Mouse (Mus musculus): ENCODE measurements around the gene Pkp4. TPM values are rescaled to one million over a fixed set of nuclear protein-coding genes. Genes with fewer than 3 reads are reported as not detected.

The Pkp4 gene
- polyA plus RNA-seq, 1 experiment = 36.7 TPM

- no peak overlapping the region for H3K4me3 ChIP-seq (ENCODE audit: insufficient read depth, low read length)
- TF ChIP-seq POLR2A (IDR thresholded peaks at IDR 0.05; ENCODE audit: low read depth, low read length) (no peak), CTCF (IDR thresholded peaks at IDR 0.05; ENCODE audit: borderline replicate concordance, insufficient read depth, low read length) (no peak)
- H3K27ac ChIP-seq (ENCODE audit: insufficient read depth, low read length) = no peak overlapping the region
- no peaks in the 10 kb centered on the region for H3K4me1 ChIP-seq (ENCODE audit: control insufficient read depth, insufficient read depth, low read length)
These were observed 141.8 kb downstream of the Pkp4 start for GRCm38 (mm10) chr2:59302430-59302829.

- H3K4me3 ChIP-seq (ENCODE audit: insufficient read depth, low read length) = no peak overlapping the region
- H3K4me1 ChIP-seq (ENCODE audit: control insufficient read depth, insufficient read depth, low read length) = no peaks in the 10 kb centered on the region
- H3K27ac ChIP-seq (ENCODE audit: insufficient read depth, low read length) = no peak overlapping the region
- TF ChIP-seq POLR2A (IDR thresholded peaks at IDR 0.05; ENCODE audit: low read depth, low read length) = no peak
- no peak for TF ChIP-seq CTCF (IDR thresholded peaks at IDR 0.05; ENCODE audit: borderline replicate concordance, insufficient read depth, low read length)
These were observed 142.9 kb downstream of the Pkp4 start for GRCm38 (mm10) chr2:59303530-59304063.

DNA sequence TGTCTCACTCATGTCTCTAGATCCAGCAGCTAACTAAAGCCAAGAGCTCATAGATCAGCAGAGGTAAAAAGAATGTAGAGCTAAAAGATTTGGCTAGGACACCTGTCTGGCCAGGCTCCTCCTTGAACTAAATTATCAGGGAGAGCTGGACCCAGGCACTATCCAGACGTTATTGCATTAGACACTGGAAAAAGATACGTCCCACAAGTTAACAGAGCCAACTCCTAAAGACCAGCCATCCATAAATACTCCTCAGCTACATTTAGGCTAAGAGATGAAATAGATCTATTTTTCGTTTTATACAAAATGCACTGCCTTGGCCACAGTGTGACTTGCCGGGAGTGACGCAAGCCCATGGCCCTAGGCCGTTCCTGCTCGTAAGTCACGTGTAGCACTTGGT, 146.7 kb downstream of the Pkp4 start:
- TF ChIP-seq POLR2A (IDR thresholded peaks at IDR 0.05; ENCODE audit: low read depth, low read length) = no peak
- no peak for TF ChIP-seq CTCF (IDR thresholded peaks at IDR 0.05; ENCODE audit: borderline replicate concordance, insufficient read depth, low read length)
- Histone ChIP-seq H3K4me3 (ENCODE audit: insufficient read depth, low read length) (no peak overlapping the region), H3K27ac (ENCODE audit: insufficient read depth, low read length) (no peak overlapping the region), H3K4me1 (ENCODE audit: control insufficient read depth, insufficient read depth, low read length) (no peaks in the 10 kb centered on the region)

DNA sequence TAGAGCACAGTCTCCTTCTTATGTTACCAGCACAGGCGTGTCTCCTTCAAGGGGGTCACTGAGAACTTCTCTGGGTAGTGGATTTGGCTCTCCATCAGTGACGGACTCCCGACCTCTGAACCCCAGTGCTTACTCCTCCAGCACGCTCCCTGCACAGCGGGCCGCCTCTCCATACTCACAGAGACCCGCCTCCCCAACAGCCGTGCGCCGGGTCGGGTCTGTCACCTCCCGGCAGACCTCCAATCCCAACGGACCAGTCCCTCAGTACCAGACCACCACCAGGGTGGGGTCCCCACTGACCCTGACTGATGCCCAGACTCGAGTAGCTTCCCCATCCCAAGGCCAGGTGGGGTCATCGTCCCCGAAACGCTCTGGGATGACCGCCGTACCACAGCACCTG, 147.4 kb downstream of the Pkp4 start:
- H3K4me1 ChIP-seq (ENCODE audit: control insufficient read depth, insufficient read depth, low read length) = no peaks in the 10 kb centered on the region
- no peak overlapping the region for H3K27ac ChIP-seq (ENCODE audit: insufficient read depth, low read length)
- TF ChIP-seq CTCF (IDR thresholded peaks at IDR 0.05; ENCODE audit: borderline replicate concordance, insufficient read depth, low read length) (no peak), POLR2A (IDR thresholded peaks at IDR 0.05; ENCODE audit: low read depth, low read length) (no peak)
- no peak overlapping the region for H3K4me3 ChIP-seq (ENCODE audit: insufficient read depth, low read length)

DNA sequence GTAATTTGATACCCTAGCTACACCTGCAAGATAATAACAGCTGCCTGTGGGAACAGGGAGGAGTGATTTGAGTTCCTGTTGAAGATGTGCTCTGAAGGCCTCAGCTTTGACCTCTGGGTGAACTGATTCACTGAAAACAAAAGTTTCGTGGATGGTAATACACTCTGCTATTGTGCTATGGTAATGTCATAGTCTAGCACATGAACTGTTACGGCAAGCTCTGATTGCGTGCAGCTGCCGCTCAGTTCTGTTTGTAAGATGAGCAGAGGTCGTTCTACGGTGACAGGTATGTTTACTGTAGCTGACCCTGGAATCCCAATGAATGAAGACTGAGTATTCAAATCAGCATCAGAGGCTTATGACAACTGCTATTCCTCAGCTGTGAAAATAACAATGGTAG, 152.6 kb downstream of the Pkp4 start:
- TF ChIP-seq CTCF (IDR thresholded peaks at IDR 0.05; ENCODE audit: borderline replicate concordance, insufficient read depth, low read length) (no peak), POLR2A (IDR thresholded peaks at IDR 0.05; ENCODE audit: low read depth, low read length) (no peak)
- H3K4me3 ChIP-seq (ENCODE audit: insufficient read depth, low read length) = no peak overlapping the region
- H3K27ac ChIP-seq (ENCODE audit: insufficient read depth, low read length) = no peak overlapping the region
- no peaks in the 10 kb centered on the region for H3K4me1 ChIP-seq (ENCODE audit: control insufficient read depth, insufficient read depth, low read length)

DNA sequence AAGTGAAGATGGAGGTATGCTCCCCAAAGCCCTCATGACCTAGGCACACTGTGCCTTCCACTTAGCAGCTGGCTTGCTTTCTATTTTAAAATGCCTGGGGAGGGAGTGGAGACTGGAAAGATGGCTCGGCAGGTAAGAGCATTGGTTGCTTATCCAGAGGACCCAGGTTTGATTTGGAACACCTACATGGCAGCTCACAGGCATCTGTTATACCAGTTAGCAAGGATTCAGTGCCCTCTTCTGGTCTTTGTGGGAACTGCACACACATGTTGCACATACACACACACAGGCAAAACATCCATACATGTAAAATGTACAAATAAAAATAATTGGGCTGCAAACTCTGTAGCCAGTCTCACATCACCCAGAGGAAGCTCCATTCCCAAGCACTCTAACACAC, 158.0 kb downstream of the Pkp4 start:
- TF ChIP-seq CTCF (IDR thresholded peaks at IDR 0.05; ENCODE audit: borderline replicate concordance, insufficient read depth, low read length) (no peak), POLR2A (IDR thresholded peaks at IDR 0.05; ENCODE audit: low read depth, low read length) (no peak)
- Histone ChIP-seq H3K4me1 (ENCODE audit: control insufficient read depth, insufficient read depth, low read length) (no peaks in the 10 kb centered on the region), H3K4me3 (ENCODE audit: insufficient read depth, low read length) (no peak overlapping the region), H3K27ac (ENCODE audit: insufficient read depth, low read length) (no peak overlapping the region)

DNA sequence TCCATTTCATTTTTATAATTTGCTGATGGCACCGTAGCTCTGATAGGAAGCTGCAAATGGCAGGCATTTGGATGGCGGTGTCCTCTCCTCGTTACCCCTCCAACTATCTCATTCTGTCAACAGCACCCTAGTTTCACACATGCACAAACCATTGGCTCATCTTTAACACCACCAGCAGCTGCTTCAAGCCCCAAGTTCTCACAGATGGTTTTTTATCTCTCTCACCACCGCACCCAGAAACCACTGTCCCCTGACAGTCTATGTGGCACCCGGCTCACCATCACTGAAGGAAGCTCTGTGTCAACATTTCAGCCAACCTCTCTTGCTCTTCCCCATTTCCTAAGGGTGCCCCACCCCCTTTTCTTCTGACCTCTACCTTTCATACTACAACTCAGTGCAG, 167.3 kb downstream of the Pkp4 start:
- Histone ChIP-seq H3K27ac (ENCODE audit: insufficient read depth, low read length) (no peak overlapping the region), H3K4me1 (ENCODE audit: control insufficient read depth, insufficient read depth, low read length) (no peaks in the 10 kb centered on the region), H3K4me3 (ENCODE audit: insufficient read depth, low read length) (no peak overlapping the region)
- TF ChIP-seq CTCF (IDR thresholded peaks at IDR 0.05; ENCODE audit: borderline replicate concordance, insufficient read depth, low read length) (no peak), POLR2A (IDR thresholded peaks at IDR 0.05; ENCODE audit: low read depth, low read length) (no peak)

DNA sequence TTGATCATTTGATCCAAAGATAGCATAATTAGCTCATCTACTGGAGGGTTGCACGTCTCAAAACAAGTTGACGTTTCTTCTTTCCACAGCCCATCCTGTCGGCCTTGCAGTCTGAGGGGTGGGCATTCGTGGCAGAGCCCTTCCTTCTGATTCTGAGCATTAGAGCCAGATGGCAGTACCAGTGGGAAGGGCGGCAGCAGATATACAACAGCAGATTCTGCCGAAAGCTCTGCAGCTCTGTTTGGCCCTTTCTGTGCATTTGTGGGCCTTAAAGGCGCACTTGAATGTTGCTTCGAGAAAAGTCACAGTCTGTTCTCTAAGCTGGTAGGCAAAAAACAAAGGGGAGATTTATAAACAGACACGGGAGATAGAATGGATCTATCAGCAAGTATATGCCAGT, 170.4 kb downstream of the Pkp4 start:
- Histone ChIP-seq H3K27ac (ENCODE audit: insufficient read depth, low read length) (no peak overlapping the region), H3K4me1 (ENCODE audit: control insufficient read depth, insufficient read depth, low read length) (no peaks in the 10 kb centered on the region), H3K4me3 (ENCODE audit: insufficient read depth, low read length) (no peak overlapping the region)
- TF ChIP-seq POLR2A (IDR thresholded peaks at IDR 0.05; ENCODE audit: low read depth, low read length) (no peak), CTCF (IDR thresholded peaks at IDR 0.05; ENCODE audit: borderline replicate concordance, insufficient read depth, low read length) (no peak)

GRCm38 (mm10) chr2:59332523-59332922, 171.9 kb downstream of the Pkp4 start:
- H3K4me1 ChIP-seq (ENCODE audit: control insufficient read depth, insufficient read depth, low read length) = no peaks in the 10 kb centered on the region
- TF ChIP-seq CTCF (IDR thresholded peaks at IDR 0.05; ENCODE audit: borderline replicate concordance, insufficient read depth, low read length) = no peak
- no peak for TF ChIP-seq POLR2A (IDR thresholded peaks at IDR 0.05; ENCODE audit: low read depth, low read length)
- H3K4me3 ChIP-seq (ENCODE audit: insufficient read depth, low read length) = no peak overlapping the region
- no peak overlapping the region for H3K27ac ChIP-seq (ENCODE audit: insufficient read depth, low read length)

DNA sequence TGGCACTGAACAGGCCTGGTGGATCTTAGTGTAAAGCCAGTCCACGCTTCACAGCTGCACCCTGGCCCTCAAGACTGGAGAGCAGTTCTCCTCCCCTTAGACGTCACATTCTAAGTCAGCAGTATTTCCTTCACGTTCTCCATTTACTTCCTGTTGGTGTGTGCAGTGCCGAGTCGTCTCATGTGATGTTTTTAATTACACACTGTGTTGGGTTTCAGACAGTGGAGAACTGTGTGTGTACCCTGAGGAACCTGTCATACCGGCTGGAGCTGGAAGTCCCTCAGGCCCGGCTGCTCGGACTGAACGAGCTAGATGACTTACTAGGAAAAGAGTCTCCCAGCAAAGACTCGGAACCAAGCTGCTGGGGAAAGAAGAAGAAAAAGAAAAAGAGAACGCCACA, 177.9 kb downstream of the Pkp4 start:
- TF ChIP-seq CTCF (IDR thresholded peaks at IDR 0.05; ENCODE audit: borderline replicate concordance, insufficient read depth, low read length) (no peak), POLR2A (IDR thresholded peaks at IDR 0.05; ENCODE audit: low read depth, low read length) (no peak)
- H3K27ac ChIP-seq (ENCODE audit: insufficient read depth, low read length) = no peak overlapping the region
- H3K4me3 ChIP-seq (ENCODE audit: insufficient read depth, low read length) = no peak overlapping the region

GRCm38 (mm10) chr2:59338926-59339325, 178.3 kb downstream of the Pkp4 start:
- no peak for TF ChIP-seq POLR2A (IDR thresholded peaks at IDR 0.05; ENCODE audit: low read depth, low read length)
- TF ChIP-seq CTCF (IDR thresholded peaks at IDR 0.05; ENCODE audit: borderline replicate concordance, insufficient read depth, low read length) = no peak
- Histone ChIP-seq H3K4me3 (ENCODE audit: insufficient read depth, low read length) (no peak overlapping the region), H3K4me1 (ENCODE audit: control insufficient read depth, insufficient read depth, low read length) (no peaks in the 10 kb centered on the region), H3K27ac (ENCODE audit: insufficient read depth, low read length) (no peak overlapping the region)

More for the DNA sequence above, 177.9 kb downstream of the Pkp4 start:
- H3K4me1 ChIP-seq (ENCODE audit: control insufficient read depth, insufficient read depth, low read length) = no peaks in the 10 kb centered on the region

All from embryonic fibroblast, embryonic 13.5 days (primary cell).